Mouse (Mus musculus): ENCODE measurements around the gene Gm21083. TPM values are rescaled to one million over a fixed set of nuclear protein-coding genes. Genes with fewer than 3 reads are reported as not detected.
"Not testable (repeated sequence)": the region's sequence is repeated elsewhere in the genome, so short reads cannot be mapped to it uniquely, and the experiment has no call there.

Gene Gm21083
- total RNA-seq (2014; rRNA removed) (not detected in 2 replicates), polyA plus RNA-seq (2015; fragmentation: Nextera tagmentation; extraction: Ambion mirVana) (not detected in 2 replicates)

DNA sequence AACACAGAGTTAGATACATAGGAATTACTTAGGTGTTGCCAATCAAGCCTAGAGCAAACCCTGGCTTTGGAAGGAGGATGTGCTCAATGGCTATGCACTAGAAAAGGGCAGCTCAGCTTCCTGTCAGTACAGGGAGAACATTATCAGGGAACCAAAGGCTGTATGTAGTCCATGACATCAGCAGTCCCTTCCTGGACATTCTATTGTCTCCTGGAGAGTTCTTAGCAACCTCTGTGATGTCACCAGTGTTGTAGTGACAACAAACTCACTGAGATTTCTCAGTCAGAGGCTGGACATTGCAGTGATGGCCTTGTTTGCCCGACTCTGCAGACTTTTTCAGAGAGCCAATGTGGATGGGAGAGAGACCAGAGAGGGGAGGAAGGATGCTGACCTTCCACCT lies at the start of gene Gm21083:
TSS of gene Gm21083 (plus strand) at position 301 of the 400 bp plus-strand sequence.
- H3K4me1 ChIP-seq (ENCODE audit: insufficient read depth, low read length); H3K4me3 ChIP-seq (ENCODE audit: low read depth, low read length); DNase-seq (ENCODE audit: low spot score); H3K9me3 ChIP-seq (ENCODE audit: low read length); H3K9ac ChIP-seq (replicated peaks; ENCODE audit: low read length, poor library complexity, severe bottlenecking); H3K36me3 ChIP-seq (ENCODE audit: insufficient read depth, low read length); H3K27ac ChIP-seq (ENCODE audit: low read depth, low read length); H3K4me2 ChIP-seq (ENCODE audit: low read depth, low read length, poor library complexity, severe bottlenecking); H3K27me3 ChIP-seq (ENCODE audit: insufficient read depth, low read length); ATAC-seq (ENCODE audit: low FRiP score): not testable (repeated sequence)
- no CpG with 5 or more reads among the region's 1 CpGs for WGBS

DNA sequence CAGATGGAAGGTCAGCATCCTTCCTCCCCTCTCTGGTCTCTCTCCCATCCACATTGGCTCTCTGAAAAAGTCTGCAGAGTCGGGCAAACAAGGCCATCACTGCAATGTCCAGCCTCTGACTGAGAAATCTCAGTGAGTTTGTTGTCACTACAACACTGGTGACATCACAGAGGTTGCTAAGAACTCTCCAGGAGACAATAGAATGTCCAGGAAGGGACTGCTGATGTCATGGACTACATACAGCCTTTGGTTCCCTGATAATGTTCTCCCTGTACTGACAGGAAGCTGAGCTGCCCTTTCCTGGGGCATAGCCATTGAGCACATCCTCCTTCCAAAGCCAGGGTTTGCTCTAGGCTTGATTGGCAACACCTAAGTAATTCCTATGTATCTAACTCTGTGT lies 48.0 kb upstream of the Gm21083 start, which contains the start of gene Gm21190:
TSS of gene Gm21190 (minus strand) at position 101 of the 400 bp plus-strand sequence.
- H3K4me3 ChIP-seq (ENCODE audit: low read depth, low read length), result not testable (repeated sequence)

DNA sequence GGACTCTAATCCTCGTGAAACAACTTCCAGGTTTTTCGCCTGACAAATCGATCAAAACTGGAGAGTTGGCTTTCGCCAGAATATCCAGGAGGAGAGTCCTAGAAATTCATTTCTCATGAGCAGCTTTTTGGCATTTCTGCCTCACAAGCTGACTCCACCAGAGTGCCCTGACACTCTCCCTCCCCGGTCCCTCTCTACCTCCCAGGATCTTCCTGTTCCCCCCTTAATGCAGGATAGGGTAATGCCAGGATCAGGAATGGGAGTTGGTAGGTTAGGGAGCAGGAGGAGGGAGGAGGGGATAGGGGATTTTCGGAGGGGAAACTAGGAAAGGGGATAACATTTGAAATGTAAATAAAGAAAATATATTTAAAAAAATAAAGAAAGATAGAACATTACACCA lies 28.5 kb upstream of the Gm21083 start:
- not testable (repeated sequence) for H3K27me3 ChIP-seq (ENCODE audit: insufficient read depth, low read length); H3K4me1 ChIP-seq (ENCODE audit: insufficient read depth, low read length); H3K9me3 ChIP-seq (ENCODE audit: low read length); H3K27ac ChIP-seq (ENCODE audit: low read depth, low read length); H3K36me3 ChIP-seq (ENCODE audit: insufficient read depth, low read length); H3K9ac ChIP-seq (replicated peaks; ENCODE audit: low read length, poor library complexity, severe bottlenecking); DNase-seq (ENCODE audit: low spot score); H3K4me3 ChIP-seq (ENCODE audit: low read depth, low read length); H3K4me2 ChIP-seq (ENCODE audit: low read depth, low read length, poor library complexity, severe bottlenecking); ATAC-seq (ENCODE audit: low FRiP score)
- WGBS, result 79% methylated on average over 6 of the region's 6 CpGs

More for the DNA sequence above, 48.0 kb upstream of the Gm21083 start, which contains the start of gene Gm21190:
- not testable (repeated sequence) for ATAC-seq (ENCODE audit: low FRiP score); H3K9ac ChIP-seq (replicated peaks; ENCODE audit: low read length, poor library complexity, severe bottlenecking); H3K36me3 ChIP-seq (ENCODE audit: insufficient read depth, low read length); H3K27ac ChIP-seq (ENCODE audit: low read depth, low read length); H3K4me1 ChIP-seq (ENCODE audit: insufficient read depth, low read length); DNase-seq (ENCODE audit: low spot score); H3K27me3 ChIP-seq (ENCODE audit: insufficient read depth, low read length); H3K4me2 ChIP-seq (ENCODE audit: low read depth, low read length, poor library complexity, severe bottlenecking)
- WGBS, result no CpG with 5 or more reads among the region's 1 CpGs
- peaks cover 23% of the 10 kb centered on the region for H3K9me3 ChIP-seq (ENCODE audit: low read length)

- not testable (repeated sequence) for H3K4me3 ChIP-seq (ENCODE audit: low read depth, low read length); H3K27me3 ChIP-seq (ENCODE audit: insufficient read depth, low read length); ATAC-seq (ENCODE audit: low FRiP score); H3K27ac ChIP-seq (ENCODE audit: low read depth, low read length); H3K36me3 ChIP-seq (ENCODE audit: insufficient read depth, low read length); H3K4me2 ChIP-seq (ENCODE audit: low read depth, low read length, poor library complexity, severe bottlenecking); H3K4me1 ChIP-seq (ENCODE audit: insufficient read depth, low read length); H3K9ac ChIP-seq (replicated peaks; ENCODE audit: low read length, poor library complexity, severe bottlenecking); DNase-seq (ENCODE audit: low spot score)
- peaks cover 10% of the 10 kb centered on the region for H3K9me3 ChIP-seq (ENCODE audit: low read length)
- WGBS, result 49% methylated on average over 1 of the region's 1 CpGs
Measured at GRCm38 (mm10) chr5:15549134-15549533, 28.0 kb upstream of the Gm21083 start.

GRCm38 (mm10) chr5:15549606-15550005 lies 27.5 kb upstream of the Gm21083 start:
- TF ChIP-seq CTCF (IDR thresholded peaks at IDR 0.05), result peak; percentile 63
- not testable (repeated sequence) for H3K4me2 ChIP-seq (ENCODE audit: low read depth, low read length, poor library complexity, severe bottlenecking); H3K27ac ChIP-seq (ENCODE audit: low read depth, low read length); H3K4me1 ChIP-seq (ENCODE audit: insufficient read depth, low read length); DNase-seq (ENCODE audit: low spot score); H3K27me3 ChIP-seq (ENCODE audit: insufficient read depth, low read length); ATAC-seq (ENCODE audit: low FRiP score); H3K4me3 ChIP-seq (ENCODE audit: low read depth, low read length); H3K36me3 ChIP-seq (ENCODE audit: insufficient read depth, low read length); H3K9ac ChIP-seq (replicated peaks; ENCODE audit: low read length, poor library complexity, severe bottlenecking)
- H3K9me3 ChIP-seq (ENCODE audit: low read length), result peaks cover 10% of the 10 kb centered on the region
- WGBS, result 11% methylated on average over 3 of the region's 3 CpGs

DNA sequence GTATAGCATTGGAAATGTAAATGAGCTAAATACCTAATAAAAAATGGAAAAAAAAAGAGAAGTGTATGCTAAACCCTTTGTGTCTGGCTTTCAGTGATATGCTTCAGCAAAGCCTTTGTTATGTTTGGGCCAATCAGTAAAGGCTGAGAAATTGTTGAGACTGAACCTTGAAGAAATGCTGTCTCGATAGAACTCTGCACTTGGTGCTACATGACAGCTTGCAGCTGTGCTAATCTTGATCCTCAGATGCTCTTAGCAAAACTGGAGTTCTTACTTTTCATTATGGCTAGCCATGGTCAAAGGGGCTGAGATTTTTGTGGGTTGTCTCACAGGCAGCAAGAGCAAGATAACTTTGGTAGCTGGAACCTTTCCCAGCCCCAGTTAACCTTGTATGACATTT lies 18.5 kb upstream of the Gm21083 start:
- ATAC-seq (ENCODE audit: low FRiP score); DNase-seq (ENCODE audit: low spot score); H3K27me3 ChIP-seq (ENCODE audit: insufficient read depth, low read length); H3K4me2 ChIP-seq (ENCODE audit: low read depth, low read length, poor library complexity, severe bottlenecking); H3K4me1 ChIP-seq (ENCODE audit: insufficient read depth, low read length); H3K9ac ChIP-seq (replicated peaks; ENCODE audit: low read length, poor library complexity, severe bottlenecking); H3K4me3 ChIP-seq (ENCODE audit: low read depth, low read length); H3K36me3 ChIP-seq (ENCODE audit: insufficient read depth, low read length); H3K27ac ChIP-seq (ENCODE audit: low read depth, low read length): not testable (repeated sequence)
- 65% methylated on average over 1 of the region's 1 CpGs for WGBS
- peaks cover 13% of the 10 kb centered on the region for H3K9me3 ChIP-seq (ENCODE audit: low read length)

DNA sequence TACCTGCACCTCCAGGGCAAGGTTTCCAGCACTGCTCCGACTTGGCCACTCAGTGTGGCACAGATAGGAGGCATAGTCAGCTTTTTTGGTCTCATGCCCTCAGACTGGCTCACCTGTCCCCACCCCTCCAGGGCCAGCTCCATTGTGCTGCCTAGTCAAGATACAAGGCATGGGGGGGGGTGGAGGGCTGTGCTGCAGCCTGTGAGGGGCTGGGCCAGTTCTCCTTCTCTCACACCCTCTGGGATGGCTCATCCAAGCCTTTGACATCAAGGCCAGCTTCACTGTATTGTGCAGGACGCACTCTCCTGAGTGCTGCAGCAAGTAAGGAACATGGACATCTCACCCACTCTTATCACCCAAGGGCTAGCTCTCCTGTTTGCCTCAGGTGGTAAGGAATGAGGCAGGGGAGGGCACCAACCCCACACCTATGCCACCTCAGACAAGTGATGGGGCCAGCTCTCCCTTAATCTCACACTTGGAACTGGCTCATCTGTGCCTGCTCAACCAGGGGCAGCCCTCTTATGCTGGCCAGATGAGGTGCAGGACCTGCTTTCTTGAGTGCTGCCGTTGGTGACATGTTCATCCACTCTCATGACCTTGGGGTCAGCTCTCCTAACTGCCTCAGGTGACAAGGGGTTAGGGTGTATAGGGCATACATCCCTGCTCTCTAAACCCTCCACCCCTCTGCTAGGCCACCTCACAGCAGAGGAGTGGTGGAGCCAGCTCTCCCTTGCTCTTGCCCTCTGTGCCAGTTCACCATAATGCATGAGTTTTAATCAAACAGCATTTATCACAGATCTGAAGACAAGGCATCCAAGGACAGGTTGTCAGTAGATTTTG lies 15.5 kb upstream of the Gm21083 start:
- H3K27ac ChIP-seq (ENCODE audit: low read depth, low read length); H3K4me1 ChIP-seq (ENCODE audit: insufficient read depth, low read length); H3K36me3 ChIP-seq (ENCODE audit: insufficient read depth, low read length); H3K9ac ChIP-seq (replicated peaks; ENCODE audit: low read length, poor library complexity, severe bottlenecking); H3K4me2 ChIP-seq (ENCODE audit: low read depth, low read length, poor library complexity, severe bottlenecking); H3K9me3 ChIP-seq (ENCODE audit: low read length); DNase-seq (ENCODE audit: low spot score); H3K27me3 ChIP-seq (ENCODE audit: insufficient read depth, low read length); H3K4me3 ChIP-seq (ENCODE audit: low read depth, low read length): not testable (repeated sequence)
- 87% methylated on average over 3 of the region's 3 CpGs for WGBS
- peak; percentile 42; the same call in 1 of the 2 replicates for ATAC-seq (ENCODE audit: low FRiP score)

- not testable (repeated sequence) for H3K27me3 ChIP-seq (ENCODE audit: insufficient read depth, low read length); DNase-seq (ENCODE audit: low spot score); ATAC-seq (ENCODE audit: low FRiP score)
Measured at GRCm38 (mm10) chr5:15573735-15574134, 3.4 kb upstream of the Gm21083 start.

More at GRCm38 (mm10) chr5:15573735-15574134, 3.4 kb upstream of the Gm21083 start:
- H3K4me3 ChIP-seq (ENCODE audit: low read depth, low read length); H3K9ac ChIP-seq (replicated peaks; ENCODE audit: low read length, poor library complexity, severe bottlenecking); H3K27ac ChIP-seq (ENCODE audit: low read depth, low read length); H3K4me1 ChIP-seq (ENCODE audit: insufficient read depth, low read length); H3K36me3 ChIP-seq (ENCODE audit: insufficient read depth, low read length); H3K9me3 ChIP-seq (ENCODE audit: low read length); H3K4me2 ChIP-seq (ENCODE audit: low read depth, low read length, poor library complexity, severe bottlenecking): not testable (repeated sequence)

All from midbrain, postnatal 0 days (tissue).